Mouse (Mus musculus) cerebellum, postnatal 14 days (tissue): ENCODE results near the gene Mif.

ENCODE experiments used
- DNase-seq, 2 experiments: peaks; one replicate each; pipeline ENCODE4 v3.0.0; 2021; ENCODE audit warnings: mixed read lengths in 2 of 2

Gene Mif

DNA sequence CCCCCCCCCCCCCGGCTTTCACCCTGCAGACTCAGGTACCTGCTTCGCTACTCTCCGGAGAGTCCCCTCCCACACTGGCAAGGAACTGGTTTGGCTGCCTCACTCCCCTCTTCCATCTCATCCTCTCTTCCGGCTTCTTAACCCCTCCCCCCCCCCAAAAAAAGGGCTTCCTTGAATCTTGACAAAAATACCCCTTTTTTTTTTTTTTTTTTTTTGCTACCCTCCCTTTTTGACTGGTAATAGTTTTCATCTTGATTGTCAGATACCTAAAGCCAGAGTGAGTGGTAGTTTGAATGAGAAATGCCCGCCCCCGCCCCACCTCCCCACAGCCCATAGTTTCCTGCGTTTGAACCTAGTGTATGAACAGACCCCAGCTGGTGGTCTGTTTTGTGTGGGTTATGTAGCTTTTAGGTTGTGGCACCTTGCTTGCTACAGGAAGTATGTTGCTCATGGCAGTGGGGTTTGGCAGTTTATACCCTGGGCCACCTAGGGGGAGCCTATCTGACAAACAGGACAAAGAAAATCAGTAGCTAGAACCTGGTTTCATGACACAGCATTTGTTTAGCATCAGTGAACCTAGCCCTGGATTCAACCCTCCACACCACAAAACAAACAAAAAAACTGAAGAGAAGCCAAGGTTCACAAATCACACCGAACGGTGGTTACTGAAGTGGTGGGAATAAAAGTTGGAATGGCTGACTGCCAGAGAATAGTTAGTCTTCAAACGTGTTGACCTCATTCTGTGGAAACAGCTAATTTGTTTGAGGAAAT, 24.1 kb downstream of the Mif start:
- DNase-seq = no peak

DNA sequence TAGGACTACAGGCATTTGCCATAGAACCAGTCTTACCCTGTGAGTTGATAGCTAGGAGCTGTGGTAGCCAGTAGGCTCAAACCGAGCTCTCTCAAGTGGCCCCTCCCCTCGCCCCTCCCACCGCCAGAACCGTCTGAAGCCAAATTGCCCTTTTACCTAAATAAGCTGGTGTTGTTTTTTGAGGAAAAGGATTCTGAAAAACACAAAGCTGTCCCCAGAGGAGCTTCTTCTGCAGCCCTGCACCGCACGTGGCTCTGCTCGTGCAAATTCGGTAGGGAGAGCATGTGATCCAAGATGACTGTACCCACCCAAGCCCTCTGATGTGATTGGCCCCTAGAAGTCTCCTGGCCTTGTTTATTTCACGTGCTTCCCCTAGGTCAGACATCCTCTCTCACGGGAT, 24.7 kb downstream of the Mif start:
- DNase-seq = peak; percentile 49 to 56

DNA sequence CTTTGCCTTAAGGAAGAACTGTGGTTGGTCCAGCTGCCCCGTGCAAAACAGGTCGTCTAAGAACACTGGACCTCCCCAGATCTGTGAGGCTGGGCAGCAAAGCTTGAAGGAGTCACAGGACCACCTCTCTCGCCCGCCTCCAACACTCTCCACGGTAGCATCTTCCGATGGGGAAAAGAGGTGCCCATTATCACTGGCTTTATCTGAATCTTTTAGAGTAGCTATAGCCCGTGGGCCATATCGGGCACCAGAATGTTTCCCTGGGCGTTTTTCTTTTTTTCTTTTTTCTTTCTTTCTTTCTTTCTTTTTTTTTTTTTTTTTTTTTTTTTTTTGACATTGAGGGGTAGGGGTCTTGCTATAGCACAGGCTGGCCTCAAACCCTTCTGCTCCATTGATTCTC, 25.3 kb downstream of the Mif start:
- DNase-seq = no peak

DNA sequence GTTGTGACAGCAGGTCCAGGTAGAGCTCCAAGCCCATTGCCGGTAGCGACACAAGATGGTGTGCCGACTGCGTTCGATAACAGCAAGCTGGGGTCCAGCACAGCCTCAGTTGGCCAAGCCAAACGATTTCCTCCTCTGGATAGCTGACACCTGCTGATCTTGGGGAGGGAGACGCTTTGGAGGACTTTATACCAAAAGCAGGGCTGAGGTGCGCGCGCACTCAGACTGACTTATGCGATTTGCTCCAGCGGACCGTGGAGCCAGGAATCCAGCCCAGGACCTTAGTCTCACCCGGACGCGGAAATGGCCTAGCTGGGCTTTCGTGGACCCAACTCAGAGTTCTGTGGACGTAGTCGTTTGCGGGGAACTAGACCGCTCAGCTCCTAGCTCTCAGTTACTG, 25.8 kb downstream of the Mif start:
- peak; percentile 70 to 80 for DNase-seq

DNA sequence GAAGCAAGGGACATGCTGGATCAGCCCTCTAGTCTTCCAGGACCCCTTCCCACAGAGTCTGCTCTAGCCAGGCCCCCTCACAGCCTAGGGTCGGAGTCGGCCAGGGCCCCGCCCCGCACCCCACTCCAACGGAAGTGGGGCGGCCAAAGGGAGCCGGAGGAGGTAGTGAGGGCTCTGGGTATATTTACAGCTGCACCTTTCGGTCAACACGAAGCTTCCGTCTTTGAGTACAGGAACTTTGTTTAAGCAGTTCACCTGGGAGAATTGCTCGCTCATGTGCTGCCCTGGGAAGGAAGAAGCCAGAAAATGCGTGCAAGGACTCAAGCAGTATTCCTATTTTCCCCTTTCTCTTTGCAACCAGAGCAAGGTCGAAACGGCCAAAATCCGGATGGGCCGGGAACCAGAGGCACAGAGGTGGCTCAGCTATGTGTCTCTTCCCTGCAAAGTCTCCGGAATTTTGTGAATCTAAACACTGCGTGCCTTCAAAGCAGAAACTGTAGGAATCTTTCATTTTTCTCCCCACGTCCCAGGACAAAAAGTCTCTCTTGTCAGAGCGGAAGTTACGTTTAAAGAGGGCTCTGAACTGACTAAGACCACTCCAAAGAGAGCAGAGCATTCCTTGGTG, 26.5 kb downstream of the Mif start:
- no peak for DNase-seq

DNA sequence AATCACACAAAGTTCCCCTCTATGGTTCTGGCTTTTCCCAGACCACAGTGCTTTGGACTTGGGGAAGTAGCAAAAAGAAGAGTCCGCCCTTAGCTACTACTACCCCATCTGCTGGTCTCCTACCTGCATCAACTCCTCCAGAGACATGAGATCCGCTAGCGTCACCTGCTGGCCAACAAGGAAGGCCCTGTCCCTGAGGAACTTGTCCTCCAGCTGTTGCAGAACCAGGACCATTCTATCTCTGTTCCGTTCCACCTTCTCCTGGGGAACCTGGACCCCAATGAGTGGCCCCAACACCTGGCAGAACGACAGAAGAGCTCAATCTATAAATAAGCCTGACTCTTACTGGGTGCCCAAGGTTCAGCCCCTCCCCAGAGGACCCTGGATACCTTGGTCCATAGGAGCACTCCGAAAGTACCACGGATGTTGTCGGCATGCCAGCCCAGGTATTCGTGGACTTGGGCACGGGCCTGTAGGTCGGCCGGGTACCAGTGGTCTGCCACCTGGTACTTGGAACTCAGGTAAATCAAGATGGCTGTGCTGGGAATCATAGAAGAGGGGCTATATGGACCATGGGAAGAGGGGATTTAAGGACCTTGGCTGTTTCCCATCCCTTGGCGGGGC, 27.7 kb downstream of the Mif start:
- peak in 1 of 2 experiments; percentile 67 for DNase-seq

DNA sequence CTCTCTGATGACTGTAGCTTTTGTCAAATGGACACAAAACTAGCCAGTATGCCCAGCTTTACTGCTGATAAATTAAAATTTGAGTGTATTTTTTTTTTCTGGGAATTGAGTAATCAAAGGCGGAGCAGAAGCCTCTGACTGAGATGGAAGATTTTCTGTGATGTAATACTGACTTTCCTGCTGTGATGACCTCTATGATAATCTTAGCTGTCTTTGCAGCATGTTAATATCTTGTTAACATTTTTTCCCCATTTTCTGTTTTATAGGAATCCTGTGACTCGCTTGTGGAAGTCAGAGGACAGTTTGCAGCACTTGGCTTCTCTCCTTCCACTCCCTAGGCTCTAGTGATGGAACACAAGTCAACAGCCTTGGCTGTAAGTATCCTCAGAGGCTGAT, 29.8 kb downstream of the Mif start:
- no peak for DNase-seq

DNA sequence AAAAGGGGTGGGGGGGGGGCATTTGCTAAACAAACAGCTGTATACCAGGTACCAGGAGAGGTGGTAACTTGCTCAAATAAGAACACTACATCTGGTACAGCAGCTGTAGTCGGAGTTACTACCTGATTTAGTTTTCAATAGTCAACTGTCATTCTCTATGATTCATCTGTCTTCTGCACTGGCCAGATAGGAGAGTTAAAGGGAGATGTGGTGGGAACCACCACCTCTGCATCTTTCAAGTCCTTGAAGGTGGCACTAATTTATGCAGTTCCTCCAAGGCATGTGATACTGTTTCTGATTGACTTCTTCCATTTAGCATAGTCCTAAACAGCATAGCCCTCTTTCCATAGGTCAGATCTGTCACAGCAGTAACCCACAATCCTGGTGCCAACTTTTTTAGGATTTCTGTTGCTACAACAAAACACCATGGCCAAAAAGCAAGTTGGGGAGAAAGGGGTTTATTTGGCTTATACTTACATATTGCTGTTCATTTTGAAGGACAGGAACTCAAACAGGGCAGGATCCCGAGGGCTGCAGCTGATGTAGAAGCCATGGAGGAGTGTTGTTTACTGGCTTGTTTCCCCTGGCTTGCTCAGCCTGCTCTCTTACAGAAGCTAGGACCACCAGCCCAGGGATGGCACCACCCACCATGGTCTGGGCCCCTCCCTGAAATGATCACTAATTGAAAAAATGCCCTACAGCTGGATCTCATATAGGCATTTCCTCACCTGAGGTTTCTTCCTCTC, 30.3 kb downstream of the Mif start:
- no peak for DNase-seq

DNA sequence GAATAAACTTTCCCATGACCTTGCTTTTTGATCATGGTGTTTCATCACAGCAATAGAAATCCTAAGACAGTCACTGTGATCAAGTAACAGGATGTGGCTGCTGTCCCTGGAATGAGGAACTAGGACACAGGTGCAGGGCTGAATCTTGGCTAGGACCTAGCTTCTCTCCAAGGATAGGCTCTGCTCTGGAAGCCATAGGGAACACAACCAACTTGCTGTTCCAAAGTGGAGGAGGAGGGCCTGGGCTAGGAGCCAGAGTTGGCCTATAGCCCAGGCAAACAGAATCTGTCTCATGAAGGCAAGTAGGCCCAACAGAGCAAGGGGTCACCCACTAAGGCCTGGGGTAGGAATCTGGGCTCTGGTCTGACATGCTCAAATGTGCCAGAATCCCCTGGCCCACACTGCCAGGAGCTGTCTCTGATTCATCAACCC, 31.5 kb downstream of the Mif start:
- peak; percentile 87 to 93 for DNase-seq

DNA sequence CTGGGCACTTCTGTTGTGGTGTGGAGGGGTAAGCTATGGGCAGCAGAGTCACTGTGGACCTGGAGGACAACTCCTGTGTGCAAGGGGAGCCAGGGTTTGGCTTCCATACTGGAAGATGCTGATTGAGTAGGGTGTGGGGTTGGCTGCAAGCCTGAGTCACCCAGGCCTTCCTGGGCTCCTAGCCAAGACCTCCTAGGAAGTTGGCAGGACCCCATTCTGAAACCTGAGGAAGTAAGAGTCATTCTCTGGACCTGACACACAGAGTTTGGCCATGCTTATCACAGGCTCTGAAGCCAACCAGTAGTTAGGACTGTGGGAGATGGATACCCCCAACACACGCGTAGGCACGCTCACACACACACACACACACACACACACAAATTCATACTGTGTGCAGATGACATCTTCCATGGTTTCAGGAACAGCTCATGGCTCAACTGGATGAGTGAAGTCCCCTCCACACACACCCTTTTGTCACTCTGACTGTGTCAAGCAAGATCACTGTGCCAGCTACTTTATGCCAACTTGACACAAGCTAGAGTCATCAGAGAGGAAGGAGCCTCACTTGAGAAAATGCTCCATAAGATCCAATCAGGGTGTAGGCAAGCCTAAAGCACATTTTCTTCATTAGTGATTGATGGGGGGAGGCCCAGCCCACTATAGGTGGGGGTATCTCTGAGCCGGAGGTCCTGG, 32.2 kb downstream of the Mif start:
- DNase-seq = peak; percentile 80 to 87

DNA sequence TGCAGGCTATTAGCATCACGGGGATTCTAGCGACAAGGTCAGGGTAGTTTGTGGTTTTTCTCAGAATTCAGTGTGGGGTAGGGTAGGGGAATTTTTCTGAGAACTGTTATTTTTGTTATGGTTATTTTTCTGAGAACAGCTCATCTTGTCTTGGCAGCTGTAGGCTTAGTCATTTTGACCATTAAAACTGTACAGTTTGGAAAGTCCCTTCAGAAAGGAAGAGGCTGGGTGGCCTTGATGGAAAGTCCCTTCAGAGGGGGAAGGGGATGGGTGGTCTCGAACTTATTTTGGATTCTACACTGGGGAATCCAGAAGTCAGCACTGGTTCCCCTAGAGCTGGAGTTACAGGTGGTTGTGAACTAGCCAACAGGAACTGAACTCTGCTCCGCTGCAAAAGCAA, 35.5 kb downstream of the Mif start:
- DNase-seq = no peak

DNA sequence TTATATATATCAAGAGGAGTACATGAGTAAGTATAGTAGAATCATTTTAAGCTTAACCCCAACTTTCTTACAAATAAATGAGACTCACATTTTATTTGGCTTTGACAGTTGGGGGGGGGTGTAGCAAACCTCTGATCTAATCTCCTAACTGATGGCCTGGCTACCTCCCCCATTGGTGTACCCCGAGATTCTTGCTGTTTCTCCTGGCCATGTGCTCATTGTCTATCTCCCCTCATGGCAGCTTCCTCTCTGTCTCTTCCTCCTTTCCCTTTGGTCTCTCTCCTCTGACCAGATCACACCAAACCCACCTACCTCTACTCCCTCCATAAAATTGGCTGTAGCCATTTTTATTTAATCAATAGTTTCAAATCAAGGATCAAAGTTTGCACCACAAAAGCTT, 36.3 kb downstream of the Mif start:
- no peak for DNase-seq

DNA sequence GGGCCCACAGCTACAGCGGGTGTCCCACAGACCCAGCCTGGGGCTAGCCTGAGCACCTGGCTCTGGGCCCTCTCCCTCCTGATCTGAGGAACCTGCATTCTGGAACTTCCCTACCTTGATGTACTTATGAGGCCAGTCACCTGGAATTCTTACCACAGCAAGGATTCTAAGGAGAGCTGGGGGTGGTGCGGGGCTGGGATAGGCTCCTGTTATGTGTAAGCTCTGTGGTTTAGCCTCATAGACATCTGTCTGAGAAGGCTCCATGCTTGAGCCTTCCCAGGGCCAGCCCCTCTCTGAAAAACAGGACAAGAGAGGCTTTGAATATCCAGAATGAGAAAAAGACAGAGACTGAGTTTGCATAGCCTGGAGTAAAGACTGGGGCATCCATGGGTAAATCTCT, 37.6 kb downstream of the Mif start, which contains the start of gene Gstt4:
Gene Gstt4, minus strand, starts transcription at position 101 of the 400 bp plus-strand sequence.
- DNase-seq = no peak

DNA sequence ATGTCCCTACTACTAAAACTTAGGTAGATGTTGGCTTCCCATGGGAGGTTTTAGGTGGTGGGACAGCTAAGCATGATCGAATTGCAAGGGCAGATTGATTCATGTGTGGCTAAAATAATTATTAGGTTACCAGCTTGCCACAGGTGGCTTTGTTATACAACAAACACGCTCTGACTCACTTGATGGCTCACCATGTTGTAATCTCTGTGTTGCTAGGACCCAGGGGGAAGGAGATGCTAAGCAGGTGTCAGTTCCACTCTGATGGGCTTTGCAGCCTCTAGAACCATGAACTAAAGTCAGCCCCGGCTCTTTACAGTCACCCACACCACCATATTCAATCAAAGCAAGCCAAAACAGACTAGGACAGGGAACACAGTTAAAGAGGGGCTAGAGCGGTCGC, 40.2 kb downstream of the Mif start:
- no peak for DNase-seq

DNA sequence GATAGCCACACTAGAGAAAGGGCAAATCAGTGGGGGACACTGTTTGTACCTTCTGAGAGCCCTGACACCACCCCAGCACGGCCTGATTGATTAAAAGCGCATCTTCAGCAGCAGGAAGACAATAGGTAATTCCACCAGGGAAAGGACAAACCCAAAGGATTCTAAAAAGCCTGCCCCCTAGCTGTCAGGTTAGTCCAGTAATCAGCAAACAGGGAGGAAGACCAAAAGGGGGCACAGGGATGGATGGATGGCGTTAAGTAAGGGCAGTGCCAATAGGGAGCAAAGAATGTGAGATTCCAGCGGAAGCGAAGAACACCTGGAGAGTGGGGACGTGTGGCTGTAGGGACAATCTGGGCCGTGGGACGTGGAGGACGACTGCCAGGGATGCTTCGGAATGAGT, 41.4 kb downstream of the Mif start:
- DNase-seq = no peak
